Mouse (Mus musculus): ENCODE results near the gene Mnt. TPM values are rescaled to one million over a fixed set of nuclear protein-coding genes. Genes with fewer than 3 reads are reported as not detected.

Gene Mnt
- total RNA-seq, 2 experiments from 2014 or later, result 33.5 to 36.5 TPM

- DNase-seq (ENCODE audit: low spot score in 2 of 2), result no peak
These were observed 15.1 kb downstream of the Mnt start for GRCm38 (mm10) chr11:74845784-74846183.

- DNase-seq (ENCODE audit: low spot score in 2 of 2), result peak; percentile 54 to 82
These were observed 17.3 kb downstream of the Mnt start for GRCm38 (mm10) chr11:74847919-74848521.

- no peak for DNase-seq (ENCODE audit: low spot score in 2 of 2)
These were observed 20.4 kb downstream of the Mnt start for GRCm38 (mm10) chr11:74850998-74851661.

- DNase-seq (ENCODE audit: low spot score in 2 of 2), result no peak
These were observed 27.0 kb downstream of the Mnt start for GRCm38 (mm10) chr11:74857756-74858155.

GRCm38 (mm10) chr11:74862129-74862528 is 31.4 kb downstream of the Mnt start:
- no peak for DNase-seq (ENCODE audit: low spot score in 2 of 2)

GRCm38 (mm10) chr11:74863471-74863870 is 32.8 kb downstream of the Mnt start:
- DNase-seq (ENCODE audit: low spot score in 2 of 2), result no peak

GRCm38 (mm10) chr11:74864421-74864820 is 33.7 kb downstream of the Mnt start:
- no peak for DNase-seq (ENCODE audit: low spot score in 2 of 2)

GRCm38 (mm10) chr11:74865252-74865651 is 34.5 kb downstream of the Mnt start:
- no peak for DNase-seq (ENCODE audit: low spot score in 2 of 2)

- DNase-seq (ENCODE audit: low spot score in 2 of 2), result peak in 1 of 2 experiments; percentile 51
These were observed 35.9 kb downstream of the Mnt start for GRCm38 (mm10) chr11:74866640-74867039.

- no peak for DNase-seq (ENCODE audit: low spot score in 2 of 2)
These were observed 36.5 kb downstream of the Mnt start for GRCm38 (mm10) chr11:74867181-74867580.

GRCm38 (mm10) chr11:74868046-74868760 is 37.5 kb downstream of the Mnt start:
- no peak for DNase-seq (ENCODE audit: low spot score in 2 of 2)

GRCm38 (mm10) chr11:74869603-74870002 is 38.9 kb downstream of the Mnt start:
- DNase-seq (ENCODE audit: low spot score in 2 of 2), result no peak

GRCm38 (mm10) chr11:74870544-74870943 is 39.8 kb downstream of the Mnt start:
- no peak for DNase-seq (ENCODE audit: low spot score in 2 of 2)

- peak; percentile 64 to 82 for DNase-seq (ENCODE audit: low spot score in 2 of 2)
These were observed 40.4 kb downstream of the Mnt start for GRCm38 (mm10) chr11:74870991-74871622.

GRCm38 (mm10) chr11:74874630-74875029 is 43.9 kb downstream of the Mnt start:
- peak; percentile 64 to 82 for DNase-seq (ENCODE audit: low spot score in 2 of 2)

- DNase-seq (ENCODE audit: low spot score in 2 of 2), result peak; percentile 78 to 81
These were observed 46.1 kb downstream of the Mnt start for GRCm38 (mm10) chr11:74876801-74877200.

GRCm38 (mm10) chr11:74880999-74881398 is 50.3 kb downstream of the Mnt start:
- no peak for DNase-seq (ENCODE audit: low spot score in 2 of 2)

- DNase-seq (ENCODE audit: low spot score in 2 of 2), result peak; percentile 55 to 70
These were observed 51.3 kb downstream of the Mnt start for GRCm38 (mm10) chr11:74881979-74882378.

GRCm38 (mm10) chr11:74883098-74883497 is 52.4 kb downstream of the Mnt start:
- DNase-seq (ENCODE audit: low spot score in 2 of 2), result no peak

- no peak for DNase-seq (ENCODE audit: low spot score in 2 of 2)
These were observed 63.9 kb downstream of the Mnt start for GRCm38 (mm10) chr11:74894619-74895018.

All from layer of hippocampus, adult 18-20 months (tissue).